11 mouse cellular contexts compared by ENCODE assay signal in the genomic region with DNA sequence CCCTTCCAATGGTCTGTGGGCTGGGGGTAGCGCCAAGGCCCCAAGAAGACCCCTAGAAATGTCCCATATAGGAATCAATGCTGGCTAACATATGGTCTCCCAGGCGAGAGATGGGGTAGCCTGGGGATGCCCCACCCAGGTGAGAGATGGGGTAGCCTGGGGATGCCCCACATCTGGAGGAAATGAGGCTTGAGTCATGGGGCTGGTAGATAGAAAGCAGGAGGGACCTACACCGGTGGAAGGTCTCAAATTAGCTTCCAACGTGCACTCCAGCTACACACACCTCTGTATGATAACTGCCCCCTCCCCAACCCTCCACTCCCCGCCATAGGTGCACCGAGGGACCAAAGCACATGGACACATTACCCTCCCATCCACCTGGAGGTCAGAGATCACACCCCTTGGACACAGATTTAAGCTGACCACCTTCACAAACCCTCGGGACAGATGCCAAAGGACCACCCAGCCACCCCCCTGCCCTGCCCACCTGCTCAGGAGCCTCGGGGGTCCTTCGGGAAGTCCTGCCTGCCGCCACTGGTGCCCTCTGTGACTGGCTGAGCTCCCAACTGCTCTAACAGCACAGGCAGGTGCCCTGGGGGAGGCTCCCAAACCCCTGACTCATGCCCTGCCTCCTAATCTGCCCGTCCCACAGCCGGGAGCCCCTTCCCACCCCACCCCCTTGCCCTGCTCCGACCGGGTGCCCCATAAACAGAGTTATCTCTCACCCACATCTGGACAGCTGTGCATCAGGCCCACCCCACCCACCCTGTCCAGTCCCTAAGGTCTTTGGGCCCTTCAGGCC. TPM values are rescaled to one million over a fixed set of nuclear protein-coding genes. Genes with fewer than 3 reads are reported as not detected.
A peak's percentile ranks its signal among the peaks of the same experiment; 100 is the strongest.
DNase-seq lines count a peak whose midpoint lies in the region; ATAC-seq and TF ChIP-seq lines count a peak whose summit lies in the region.
"Had no signal": no experiment of that assay in that cellular context is flagged by ENCODE, and none has a peak within 500 bp of the region (broad histone marks: within the 10 kb centered on the region; RNA-seq: fewer than 3 reads in every experiment).

No protein-coding gene starts in this region.

- no peak for TF ChIP-seq CTCF in heart, adult 2 months (IDR thresholded peaks at IDR 0.05)
- TF ChIP-seq CTCF in lung, postnatal 0 days (IDR thresholded peaks at IDR 0.05), result no peak
- no peak for TF ChIP-seq CTCF in lung, adult 2 months (IDR thresholded peaks at IDR 0.05; ENCODE audit: insufficient read depth, low read length)
- TF ChIP-seq CTCF in stomach, postnatal 0 days (IDR thresholded peaks at IDR 0.05; ENCODE audit: low read depth), result no peak

- H3K36me3 ChIP-seq in heart, adult 2 months (ENCODE audit: control insufficient read depth, insufficient read depth, low read length), result no peaks in the 10 kb centered on the region
- H3K36me3 ChIP-seq in lung, postnatal 0 days (ENCODE audit: insufficient read depth, low read length), result no peaks in the 10 kb centered on the region
- peaks cover 42% of the 10 kb centered on the region for H3K36me3 ChIP-seq in liver, embryonic 12.5 days
- no peaks in the 10 kb centered on the region for H3K36me3 ChIP-seq in stomach, postnatal 0 days (ENCODE audit: control insufficient read depth, insufficient read depth, low read length)

- no peak for TF ChIP-seq EP300 in heart, adult 2 months (IDR thresholded peaks at IDR 0.05; ENCODE audit: insufficient read depth, low read depth, low read length)
- TF ChIP-seq EP300 in lung, postnatal 0 days (IDR thresholded peaks at IDR 0.05), result no peak
- no peak for TF ChIP-seq EP300 in stomach, postnatal 0 days (optimal IDR thresholded peaks at IDR 0.05)

- H3K4me2 ChIP-seq in lung, postnatal 0 days (replicated peaks; ENCODE audit: low read depth, low read length), result no peak overlapping the region
- H3K4me2 ChIP-seq in liver, embryonic 12.5 days, result peak overlapping the region; percentile 75
- no peak overlapping the region for H3K4me2 ChIP-seq in stomach, postnatal 0 days (replicated peaks; ENCODE audit: low read depth)

- H3K4me3 ChIP-seq in heart, adult 2 months, result no peak overlapping the region
- no peak overlapping the region for H3K4me3 ChIP-seq in lung, postnatal 0 days (ENCODE audit: low read depth, low read length)
- no peak overlapping the region for H3K4me3 ChIP-seq in lung, adult 2 months (replicated peaks; ENCODE audit: extremely low read depth, low read depth, low read length)
- H3K4me3 ChIP-seq in liver, embryonic 12.5 days, result peak overlapping the region; percentile 83
- no peak overlapping the region for H3K4me3 ChIP-seq in stomach, postnatal 0 days (ENCODE audit: low read depth, low read length)
- H3K4me3 ChIP-seq: left cerebral cortex, adult 2 months had no signal

- 72% methylated on average over 14 of the region's 14 CpGs for WGBS in heart, adult 2 months
- WGBS in lung, postnatal 0 days, result 67% methylated on average over 14 of the region's 14 CpGs
- WGBS in lung, adult 2 months, result 64% methylated on average over 14 of the region's 14 CpGs
- 28% methylated on average over 14 of the region's 14 CpGs for WGBS in liver, embryonic 12.5 days (ENCODE audit: insufficient replicate concordance)
- WGBS in stomach, postnatal 0 days, result 68% methylated on average over 14 of the region's 14 CpGs

- no peak overlapping the region for H3K9ac ChIP-seq in heart, adult 2 months (ENCODE audit: low read depth, low read length)
- H3K9ac ChIP-seq in lung, postnatal 0 days (replicated peaks; ENCODE audit: low read depth), result no peak overlapping the region
- H3K9ac ChIP-seq in liver, embryonic 12.5 days, result peak overlapping the region; percentile 98
- H3K9ac ChIP-seq in stomach, postnatal 0 days (ENCODE audit: low read length), result no peak overlapping the region

- H3K9me3 ChIP-seq in lung, postnatal 0 days (ENCODE audit: low read length), result no peaks in the 10 kb centered on the region
- H3K9me3 ChIP-seq in liver, embryonic 12.5 days (replicated peaks), result no peaks in the 10 kb centered on the region
- no peaks in the 10 kb centered on the region for H3K9me3 ChIP-seq in stomach, postnatal 0 days (ENCODE audit: control insufficient read depth, low read length)

- no peaks in the 10 kb centered on the region for H3K27me3 ChIP-seq in heart, adult 2 months (ENCODE audit: control insufficient read depth, insufficient read depth, low read length)
- no peaks in the 10 kb centered on the region for H3K27me3 ChIP-seq in lung, postnatal 0 days (replicated peaks; ENCODE audit: insufficient read depth, low read length)
- H3K27me3 ChIP-seq in liver, embryonic 12.5 days (replicated peaks), result peaks cover 32% of the 10 kb centered on the region
- no peaks in the 10 kb centered on the region for H3K27me3 ChIP-seq in stomach, postnatal 0 days (ENCODE audit: control insufficient read depth, insufficient read depth, low read length)

- TF ChIP-seq POLR2A in heart, adult 2 months (IDR thresholded peaks at IDR 0.05; ENCODE audit: insufficient read depth, low read depth, low read length), result no peak
- TF ChIP-seq POLR2A in lung, adult 2 months (IDR thresholded peaks at IDR 0.05; ENCODE audit: borderline replicate concordance, extremely low read depth, low read depth, low read length), result no peak

- DNase-seq in heart, adult 11 months, result peak; percentile 84
- no peak for DNase-seq in heart, adult 2 months
- DNase-seq in lung, postnatal 0 days (ENCODE audit: low spot score), result no peak
- no peak for DNase-seq in lung, adult 2 months
- DNase-seq in stomach, postnatal 0 days (ENCODE audit: low spot score), result no peak
- DNase-seq in thymus, adult 18-20 months, result no peak
- DNase-seq in frontal cortex, postnatal 36 days (ENCODE audit: low spot score in 2 of 2), result no peak
- DNase-seq: embryo, embryonic 11 days had no signal

- H3K27ac ChIP-seq in heart, adult 2 months, result no peak overlapping the region
- no peak overlapping the region for H3K27ac ChIP-seq in lung, postnatal 0 days (ENCODE audit: low read length)
- H3K27ac ChIP-seq in liver, embryonic 12.5 days, result peak overlapping the region; percentile 98
- H3K27ac ChIP-seq in stomach, postnatal 0 days (replicated peaks), result no peak overlapping the region
- H3K27ac ChIP-seq: kidney, postnatal 0 days; left cerebral cortex, adult 2 months had no signal

- intact Hi-C loops in heart, adult 2 months (cut with DNase I), result no loop called here

- no peaks in the 10 kb centered on the region for H3K79me2 ChIP-seq in heart, adult 2 months (replicated peaks; ENCODE audit: control insufficient read depth, insufficient read depth, low read length)

- ATAC-seq in lung, postnatal 0 days, result peak; percentile 54
- ATAC-seq in liver, embryonic 12.5 days, result peak; percentile 89
- peak; percentile 41; the same call in 1 of the 2 replicates for ATAC-seq in stomach, postnatal 0 days (ENCODE audit: low FRiP score, low TSS enrichment)

- no peaks in the 10 kb centered on the region for H3K4me1 ChIP-seq in heart, adult 2 months (ENCODE audit: control insufficient read depth, insufficient read depth, low read length)
- H3K4me1 ChIP-seq in lung, postnatal 0 days (ENCODE audit: insufficient read depth, low read depth, low read length), result no peaks in the 10 kb centered on the region
- no peaks in the 10 kb centered on the region for H3K4me1 ChIP-seq in lung, adult 2 months (ENCODE audit: control insufficient read depth, insufficient read depth, low read length)
- H3K4me1 ChIP-seq in liver, embryonic 12.5 days, result peaks cover 80% of the 10 kb centered on the region
- H3K4me1 ChIP-seq in stomach, postnatal 0 days (replicated peaks; ENCODE audit: control insufficient read depth, insufficient read depth), result no peaks in the 10 kb centered on the region

RNA-seq across cellular contexts. Expression of a gene that starts 1.2 kb away (rescaled TPM):
- total RNA-seq in heart, adult 2 months (2021), result 10 to 100 TPM in 1 of 2 experiments, under 1 TPM in 1; 0.42 to 10.3 TPM
- polyA plus RNA-seq in heart, adult 2 months (2012; rRNA removed), result 0.91 and 4.4 TPM in 2 replicates
- polyA plus RNA-seq in lung, postnatal 0 days (2015; fragmentation: Nextera tagmentation; extraction: Ambion mirVana), result 9.7 and 9.8 TPM in 2 replicates
- 1.1 and 1.2 TPM in 2 replicates for polyA plus RNA-seq in lung, adult 2 months (2012; rRNA removed)
- 913 and 972 TPM in 2 replicates for polyA plus RNA-seq in liver, embryonic 12.5 days (2016; fragmentation: Nextera tagmentation; extraction: Ambion mirVana)
- polyA plus RNA-seq in stomach, postnatal 0 days (2015; fragmentation: Nextera tagmentation; extraction: Ambion mirVana), result 0.72 and 1.1 TPM in 2 replicates

RNA-seq across cellular contexts. Expression of a gene that starts 28.4 kb away (rescaled TPM):
- total RNA-seq in heart, adult 2 months (2021), result under 1 TPM in 1 of 2 experiments, not detected in 1; 0.66 TPM
- polyA plus RNA-seq in heart, adult 2 months (2012; rRNA removed), result 0.23 and 0.32 TPM in 2 replicates
- polyA plus RNA-seq in lung, postnatal 0 days (2015; fragmentation: Nextera tagmentation; extraction: Ambion mirVana), result 1.7 and 1.9 TPM in 2 replicates
- polyA plus RNA-seq in lung, adult 2 months (2012; rRNA removed), result 1.9 and 2.8 TPM in 2 replicates
- 1.9 and 2.1 TPM in 2 replicates for polyA plus RNA-seq in liver, embryonic 12.5 days (2016; fragmentation: Nextera tagmentation; extraction: Ambion mirVana)
- 5.1 and 5.9 TPM in 2 replicates for polyA plus RNA-seq in stomach, postnatal 0 days (2015; fragmentation: Nextera tagmentation; extraction: Ambion mirVana)

RNA-seq across cellular contexts. Expression of a gene that starts 43.0 kb away (rescaled TPM):
- 100 to 1,000 TPM; 196 to 213 TPM for total RNA-seq in heart, adult 2 months (2021)
- 307 and 331 TPM in 2 replicates for polyA plus RNA-seq in heart, adult 2 months (2012; rRNA removed)
- polyA plus RNA-seq in lung, postnatal 0 days (2015; fragmentation: Nextera tagmentation; extraction: Ambion mirVana), result 214 TPM in 2 replicates
- 258 and 290 TPM in 2 replicates for polyA plus RNA-seq in lung, adult 2 months (2012; rRNA removed)
- 365 and 367 TPM in 2 replicates for polyA plus RNA-seq in liver, embryonic 12.5 days (2016; fragmentation: Nextera tagmentation; extraction: Ambion mirVana)
- polyA plus RNA-seq in stomach, postnatal 0 days (2015; fragmentation: Nextera tagmentation; extraction: Ambion mirVana), result 189 and 200 TPM in 2 replicates

RNA-seq across cellular contexts. Expression of a gene that starts 45.2 kb away (rescaled TPM):
- 10 to 100 TPM; 52.5 to 59.4 TPM for total RNA-seq in heart, adult 2 months (2021)
- 14.9 and 22.1 TPM in 2 replicates for polyA plus RNA-seq in heart, adult 2 months (2012; rRNA removed)
- 53.7 and 60.9 TPM in 2 replicates for polyA plus RNA-seq in lung, postnatal 0 days (2015; fragmentation: Nextera tagmentation; extraction: Ambion mirVana)
- polyA plus RNA-seq in lung, adult 2 months (2012; rRNA removed), result 23.9 and 27.7 TPM in 2 replicates
- polyA plus RNA-seq in liver, embryonic 12.5 days (2016; fragmentation: Nextera tagmentation; extraction: Ambion mirVana), result 97.2 and 98.8 TPM in 2 replicates
- polyA plus RNA-seq in stomach, postnatal 0 days (2015; fragmentation: Nextera tagmentation; extraction: Ambion mirVana), result 46.6 and 46.7 TPM in 2 replicates

Comparison
In these comparisons a context has a peak if more than half of its experiments do, and no peak if none do; other contexts are left out.
1. RNA of a gene that starts 1.2 kb away (polyA plus RNA-seq): 913 to 972 TPM in liver, embryonic 12.5 days; 9.7 to 9.8 TPM in lung, postnatal 0 days, 0.91 to 4.4 TPM in heart, adult 2 months, 1.1 to 1.2 TPM in lung, adult 2 months and 0.72 to 1.1 TPM in stomach, postnatal 0 days; every median in the first group is over 10 times any median in the second.
2. Peak in every context shown above with its lines, with median percentiles within 50 percentile points of each other: ATAC-seq.